Mouse (Mus musculus): ENCODE results near the gene Fam171a2.
"Not testable (repeated sequence)": the region's sequence is repeated elsewhere in the genome, so short reads cannot be mapped to it uniquely, and the experiment has no call there.

The Fam171a2 gene

GRCm38 (mm10) chr11:102395250-102395649, 52.2 kb downstream of the Fam171a2 start:
- DNase-seq (ENCODE audit: low spot score in 2 of 2): no peak

DNA sequence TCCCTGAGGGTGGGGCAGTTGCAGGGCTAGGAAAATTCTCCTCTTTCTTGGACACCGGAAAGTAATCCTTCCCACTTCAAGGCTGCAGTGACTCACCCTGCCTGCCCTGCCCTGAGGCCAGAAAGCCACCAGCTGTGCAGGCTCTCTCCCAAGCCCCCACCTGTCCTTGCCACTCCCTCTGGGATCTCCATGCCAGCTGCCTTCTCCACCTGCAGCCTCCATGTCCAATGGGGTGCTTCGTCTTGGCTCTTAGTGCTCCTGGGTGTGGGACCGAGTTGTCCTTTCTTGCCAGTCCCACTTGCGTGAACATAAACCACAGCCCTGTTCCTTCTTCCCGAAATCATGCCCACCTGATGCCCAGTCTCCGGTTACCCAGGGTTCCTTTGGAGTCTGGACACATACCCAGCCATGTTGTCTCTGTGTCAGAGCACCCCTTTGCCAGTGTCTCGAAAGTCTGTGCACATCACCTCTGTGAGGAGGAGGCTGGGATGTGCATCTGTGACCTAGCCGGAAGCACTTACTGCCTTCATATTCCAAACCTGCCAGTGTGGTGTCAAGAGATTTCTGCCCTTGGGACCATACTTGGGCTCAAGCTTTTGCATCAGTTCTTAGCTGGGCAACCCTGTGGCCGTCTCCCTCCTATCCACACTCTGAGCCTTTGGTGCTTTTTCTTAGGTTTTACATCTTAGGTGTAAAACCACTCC, 52.9 kb downstream of the Fam171a2 start:
- no peak for DNase-seq (ENCODE audit: low spot score in 2 of 2)

DNA sequence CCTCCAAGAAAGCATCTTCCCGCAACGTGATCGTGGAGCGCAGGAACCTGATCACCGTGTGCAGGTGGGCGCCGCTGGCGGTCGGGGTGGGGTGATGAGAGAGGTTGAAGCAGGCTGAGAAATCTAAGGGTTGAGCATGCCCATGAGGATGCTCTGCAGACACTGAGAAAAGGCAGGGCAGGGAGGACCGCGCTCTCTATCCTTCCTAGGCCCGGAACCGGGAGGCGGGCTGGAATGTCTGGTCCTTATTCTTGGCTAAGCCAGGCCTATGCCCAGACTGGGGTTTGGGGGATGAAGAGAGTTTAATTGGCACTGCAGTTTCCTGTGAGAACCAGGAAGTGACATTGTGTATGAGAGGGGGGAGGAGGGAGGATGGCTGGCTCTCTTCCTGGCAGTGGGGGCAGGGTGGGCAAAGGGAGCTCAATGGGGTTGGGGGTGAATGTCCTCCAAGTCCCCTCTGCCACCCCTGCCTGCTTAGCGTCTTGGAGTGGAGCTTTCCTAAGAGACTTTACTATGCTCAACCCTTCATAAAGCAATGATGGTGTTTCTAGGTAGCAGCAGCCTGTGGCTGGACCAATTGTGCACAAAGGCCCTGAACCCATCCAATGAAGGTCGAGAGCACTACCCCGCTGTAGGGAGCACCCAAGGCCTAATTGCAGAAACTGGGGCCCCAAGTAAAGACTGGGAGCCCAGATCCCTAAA, 53.6 kb downstream of the Fam171a2 start:
- DNase-seq (ENCODE audit: low spot score in 2 of 2): peak in 1 of 2 experiments; percentile 34

DNA sequence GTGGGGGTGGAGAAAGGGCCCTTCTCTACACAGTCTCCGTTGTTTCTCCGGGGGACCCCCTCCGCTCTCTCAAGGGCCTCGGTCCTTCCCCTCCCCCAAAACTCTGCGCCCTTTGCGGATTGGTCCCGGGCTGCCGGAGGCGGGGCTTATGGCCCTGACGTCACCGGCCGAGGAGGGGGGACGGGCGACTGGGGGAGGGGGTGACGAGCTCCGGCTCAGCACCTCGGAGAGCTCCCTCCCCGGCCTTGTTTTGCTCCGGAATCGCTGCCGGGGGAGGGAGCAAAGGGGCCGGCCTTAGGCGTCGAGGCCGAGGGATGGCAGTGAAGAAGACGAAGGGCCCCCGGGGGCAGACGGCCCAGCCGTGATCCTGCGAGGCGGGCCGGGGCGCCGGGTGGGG, 54.2 kb downstream of the Fam171a2 start, which contains the start of gene Rundc3a:
Gene Rundc3a, plus strand, starts transcription at position 166 of the 397 bp plus-strand sequence.
- DNase-seq (ENCODE audit: low spot score in 2 of 2): peak; percentile 91 to 95

DNA sequence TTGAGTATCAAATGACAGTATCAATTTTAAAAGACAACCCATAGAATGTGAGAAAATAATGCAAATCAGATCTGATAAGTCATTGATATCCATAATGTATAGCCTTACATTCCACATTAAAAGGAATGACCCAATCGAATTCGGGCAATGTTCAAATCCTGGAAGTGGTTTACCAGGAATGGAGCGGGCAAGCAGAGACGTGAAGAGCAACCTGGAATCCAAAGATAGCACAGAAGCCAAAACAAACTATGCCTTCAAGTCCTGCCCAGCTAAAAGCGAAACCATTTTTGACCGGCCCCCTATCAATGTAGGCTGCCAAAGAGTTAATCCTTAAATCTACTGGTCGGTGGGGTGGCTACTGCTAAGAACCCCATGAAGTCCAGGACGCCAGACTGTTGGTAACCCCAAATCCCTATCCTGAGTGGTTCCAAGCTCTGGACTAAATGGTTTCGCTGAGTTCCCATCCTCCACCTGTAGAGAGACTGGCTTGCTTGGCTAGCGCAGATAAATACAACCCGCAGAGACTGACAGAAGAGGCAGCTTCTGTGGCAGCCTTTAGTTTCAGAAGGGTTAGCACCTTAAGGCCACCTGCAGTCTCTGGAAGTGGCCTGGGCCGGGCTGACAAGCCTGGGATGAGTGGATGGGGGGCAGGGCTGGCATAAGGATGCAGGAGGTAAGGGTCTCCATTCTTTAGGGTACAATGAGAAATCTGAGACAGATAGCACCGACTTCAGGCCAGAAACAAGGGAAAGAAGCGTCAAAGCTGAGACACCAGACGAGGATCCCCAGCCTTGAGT, 54.8 kb downstream of the Fam171a2 start:
- DNase-seq (ENCODE audit: low spot score in 2 of 2): no peak

- not testable (repeated sequence) for DNase-seq (ENCODE audit: low spot score in 2 of 2)
Observed at GRCm38 (mm10) chr11:102389436-102389835, 58.0 kb downstream of the Fam171a2 start.
